Mouse (Mus musculus) lung, embryonic 14.5 days (tissue): ENCODE measurements at regions not wholly inside any gene's neighbourhood (a gene's known extent, or its start where the extent isn't known, plus 50 kb on each side); places are given as distances from the start of the nearest gene placed in this dataset.
A peak's percentile ranks its signal among the peaks of the same experiment; 100 is the strongest.

Source experiments
- ATAC-seq: fragments of 200-750 bp; cut with Nextera tagmentation; 2 replicates; pipeline ENCODE4 v1.8.0; 2017; ENCODE audit warnings: mild to moderate bottlenecking, moderate TSS enrichment, moderate library complexity; ENCODE audit not compliant: insufficient read depth
- DNase-seq: peaks from one replicate; pipeline ENCODE4 v3.0.0-alpha.2; 2015
- H3K27ac ChIP-seq: fragments of 300-500 bp; sonication (generic); 2 replicates; pipeline ENCODE4 v1.5.1; 2014; ENCODE audit warnings: low read depth, mild to moderate bottlenecking, moderate library complexity
- H3K27me3 ChIP-seq: fragments of 300-500 bp; sonication (generic); 2 replicates; pipeline ENCODE4 v1.6.1; 2014; ENCODE audit warnings: low read length, control low read depth; ENCODE audit not compliant: insufficient read depth
- H3K36me3 ChIP-seq: fragments of 300-500 bp; sonication (generic); 2 replicates; pipeline ENCODE4 v1.6.1; 2014; ENCODE audit warnings: control low read depth; ENCODE audit not compliant: insufficient read depth
- H3K4me1 ChIP-seq: fragments of 300-500 bp; sonication (generic); 2 replicates; pipeline ENCODE4 v1.6.1; 2014; ENCODE audit warnings: antibody characterized with exemption, control low read depth; ENCODE audit not compliant: insufficient read depth
- H3K4me2 ChIP-seq: fragments of 300-500 bp; sonication (generic); 2 replicates; pipeline ENCODE4 v1.6.1; 2014; ENCODE audit warnings: mild to moderate bottlenecking
- H3K4me3 ChIP-seq: fragments of 300-500 bp; sonication (generic); 2 replicates; pipeline ENCODE4 v1.5.1; 2014; ENCODE audit warnings: low read depth, low read length
- H3K9ac ChIP-seq: fragments of 300-500 bp; sonication (generic); 2 replicates; pipeline ENCODE4 v1.6.1; 2014
- H3K9me3 ChIP-seq: fragments of 300-500 bp; sonication (generic); 2 replicates; pipeline ENCODE4 v1.6.1; 2016; ENCODE audit warnings: low read depth, low read length, control low read depth
- CTCF ChIP-seq: IDR thresholded peaks from 2 replicates; pipeline ENCODE4 v1.5.1; 2016; ENCODE audit warnings: antibody characterized with exemption, low read depth
- WGBS: fragments of 180-500 bp; shearing (Covaris S2); extraction: QIAGEN DNeasy Blood & Tissue Kit; methylation state at CpG from one replicate; pipeline ENCODE4 v1.1.7; 2014; 5-methylcytosine and 5-hydroxymethylcytosine counted together

DNA sequence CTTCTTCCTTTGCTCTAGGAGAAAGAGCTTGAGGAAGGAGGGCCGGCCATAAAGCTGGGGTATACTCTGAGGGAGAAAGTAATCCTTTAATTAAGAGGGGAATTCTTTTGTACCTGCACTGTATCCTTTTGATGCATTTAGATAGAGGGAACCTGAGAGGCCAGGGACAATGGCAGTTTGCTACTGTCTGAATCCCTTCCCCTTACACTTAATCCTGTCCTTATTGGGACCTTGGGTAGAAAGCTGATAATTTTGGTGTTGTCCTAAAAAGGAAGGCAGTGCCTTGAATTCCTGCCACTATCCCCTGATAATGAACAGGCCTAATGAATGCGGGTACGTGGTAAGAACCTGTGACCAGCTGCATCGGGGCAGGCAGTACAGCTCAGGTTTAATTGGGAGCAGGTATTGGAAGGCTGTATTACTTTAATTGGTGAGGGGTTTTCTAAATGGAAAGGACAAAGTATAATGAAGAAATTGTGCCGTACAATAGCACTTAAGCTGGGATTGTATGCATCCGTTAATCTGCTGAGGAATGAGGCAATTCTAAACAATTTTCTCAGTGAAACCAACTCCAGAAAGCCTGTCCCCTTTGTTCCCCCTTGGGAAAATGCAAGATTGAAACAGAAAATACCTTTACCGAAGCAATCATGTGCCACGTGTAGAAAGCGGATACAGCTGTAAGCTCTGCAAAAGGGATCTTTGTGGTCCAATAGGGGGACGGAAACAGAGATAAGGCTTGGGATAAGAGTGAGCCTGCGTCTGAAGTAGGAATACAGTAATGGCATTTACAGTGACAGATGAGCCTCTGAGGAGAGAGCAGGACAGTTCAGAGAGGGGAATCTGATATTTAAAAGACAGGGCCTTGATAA lies 776.9 kb upstream of the Pou3f3 start:
- no peaks in the 10 kb centered on the region for H3K36me3 ChIP-seq
- no peak overlapping the region for H3K9ac ChIP-seq
- no peak overlapping the region for H3K4me3 ChIP-seq
- no peaks in the 10 kb centered on the region for H3K27me3 ChIP-seq
- ATAC-seq (no peak), DNase-seq (no peak)
- H3K4me1 ChIP-seq: no peaks in the 10 kb centered on the region
- WGBS: 36% methylated on average over 11 of the region's 11 CpGs
- H3K4me2 ChIP-seq: no peak overlapping the region
- H3K9me3 ChIP-seq: no peaks in the 10 kb centered on the region
- TF ChIP-seq CTCF: no peak
- no peak overlapping the region for H3K27ac ChIP-seq

DNA sequence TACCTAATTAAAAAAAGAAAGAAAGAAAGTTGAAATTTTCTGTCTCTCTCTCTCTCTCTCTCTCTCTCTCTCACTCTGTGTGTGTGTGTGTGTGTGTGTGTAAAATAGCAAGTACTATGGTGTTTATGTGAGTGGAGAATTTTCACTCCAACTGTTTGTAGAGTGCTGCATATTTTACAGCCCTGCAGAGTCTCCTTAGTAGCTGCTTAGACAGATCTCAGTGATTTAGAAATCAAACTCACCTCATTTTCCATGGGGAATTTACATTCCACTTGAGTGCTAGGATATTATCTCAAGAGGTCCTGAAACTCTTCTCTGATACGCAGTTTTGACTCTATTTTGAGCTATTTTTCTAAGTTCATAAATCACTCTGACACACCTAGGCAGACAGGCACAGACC lies 761.8 kb upstream of the Pou3f3 start:
- H3K4me1 ChIP-seq: no peaks in the 10 kb centered on the region
- DNase-seq (peak; percentile 79), ATAC-seq (peak; percentile 79)
- no peak overlapping the region for H3K9ac ChIP-seq
- WGBS: 4% methylated on average over 1 of the region's 1 CpGs
- H3K4me2 ChIP-seq: no peak overlapping the region
- no peak for TF ChIP-seq CTCF
- H3K36me3 ChIP-seq: no peaks in the 10 kb centered on the region
- H3K9me3 ChIP-seq: no peaks in the 10 kb centered on the region
- H3K27me3 ChIP-seq: no peaks in the 10 kb centered on the region
- no peak overlapping the region for H3K4me3 ChIP-seq
- H3K27ac ChIP-seq: no peak overlapping the region

DNA sequence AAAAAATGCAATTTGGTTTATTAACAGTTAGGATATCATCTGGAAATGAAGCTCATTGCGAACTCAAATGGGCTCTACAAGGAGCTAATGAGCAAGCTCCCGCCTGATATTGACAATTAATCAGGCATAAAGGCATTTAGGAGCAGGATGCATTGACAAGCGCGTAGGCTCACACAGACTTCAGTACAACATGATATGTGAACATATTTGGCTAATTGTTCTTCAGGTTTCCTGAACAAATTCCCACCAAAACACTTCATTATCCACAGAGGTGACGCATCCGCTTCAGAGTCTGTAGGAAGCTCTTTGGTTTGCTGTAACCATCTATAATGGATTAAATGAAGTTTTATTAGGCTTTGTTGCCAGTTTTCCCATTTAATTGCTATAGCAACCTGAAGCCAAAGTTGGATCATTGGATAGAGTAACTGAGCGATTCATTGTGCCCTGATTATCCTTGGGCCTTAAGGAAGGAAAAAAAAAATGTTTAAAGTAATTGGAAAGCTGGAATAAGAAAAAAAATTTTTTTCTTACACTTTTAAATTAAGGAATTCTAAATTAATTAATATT lies 759.6 kb upstream of the Pou3f3 start:
- ATAC-seq: no peak
- WGBS: 88% methylated on average over 7 of the region's 7 CpGs
- no peaks in the 10 kb centered on the region for H3K36me3 ChIP-seq
- no peak for TF ChIP-seq CTCF
- H3K9me3 ChIP-seq: no peaks in the 10 kb centered on the region
- H3K4me3 ChIP-seq: no peak overlapping the region
- no peak overlapping the region for H3K9ac ChIP-seq
- no peaks in the 10 kb centered on the region for H3K4me1 ChIP-seq
- DNase-seq: no peak
- no peaks in the 10 kb centered on the region for H3K27me3 ChIP-seq
- H3K27ac ChIP-seq: no peak overlapping the region
- H3K4me2 ChIP-seq: no peak overlapping the region

DNA sequence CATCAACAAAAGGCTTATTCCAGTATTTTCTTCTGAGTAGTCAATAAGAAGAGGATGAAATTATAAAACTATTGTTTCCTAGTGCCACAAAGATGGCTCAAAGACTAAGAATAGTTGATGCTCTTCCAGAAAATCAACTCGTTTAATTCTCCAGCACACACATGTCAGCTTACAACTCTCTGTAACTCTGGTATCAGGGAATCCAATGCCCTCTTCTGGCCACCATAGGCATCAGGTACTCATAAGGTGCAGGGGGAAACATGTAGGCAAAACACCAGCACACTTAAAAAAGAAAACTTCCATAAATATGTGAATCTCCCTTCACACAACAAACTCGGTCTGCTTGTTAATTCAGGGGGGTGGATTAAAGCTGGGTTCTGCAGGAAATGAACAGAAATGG lies 734.6 kb upstream of the Pou3f3 start:
- H3K36me3 ChIP-seq: no peaks in the 10 kb centered on the region
- no peak for DNase-seq
- H3K4me2 ChIP-seq: no peak overlapping the region
- no peak for ATAC-seq
- no peaks in the 10 kb centered on the region for H3K4me1 ChIP-seq
- no peak overlapping the region for H3K27ac ChIP-seq
- H3K27me3 ChIP-seq: no peaks in the 10 kb centered on the region
- no peaks in the 10 kb centered on the region for H3K9me3 ChIP-seq
- TF ChIP-seq CTCF: peak; percentile 11; the same call in 1 of the 2 replicates
- H3K4me3 ChIP-seq: no peak overlapping the region
- no peak overlapping the region for H3K9ac ChIP-seq
- WGBS: 64% methylated on average over 2 of the region's 2 CpGs

DNA sequence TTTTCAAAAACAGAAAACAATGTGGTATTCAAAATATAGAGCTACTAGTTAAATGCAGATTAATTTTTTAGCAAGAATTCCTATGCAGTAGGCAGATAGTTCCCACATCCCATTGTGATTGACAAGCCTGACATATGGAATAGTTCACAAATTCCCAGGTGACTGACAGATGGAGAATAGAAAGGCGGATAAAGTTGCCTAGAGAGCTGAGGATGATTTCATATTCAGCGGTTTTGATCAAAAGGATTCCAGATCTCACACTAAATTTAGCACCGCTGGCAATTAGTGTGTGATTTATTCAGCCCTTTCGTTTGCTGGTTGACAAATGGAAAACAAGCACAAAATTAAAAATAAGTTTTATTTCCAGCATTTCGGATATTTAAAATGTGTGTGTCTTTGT lies 714.0 kb upstream of the Pou3f3 start:
- H3K9me3 ChIP-seq: no peaks in the 10 kb centered on the region
- no peak overlapping the region for H3K4me3 ChIP-seq
- TF ChIP-seq CTCF: no peak
- no peaks in the 10 kb centered on the region for H3K27me3 ChIP-seq
- WGBS: 87% methylated on average over 5 of the region's 5 CpGs
- no peak overlapping the region for H3K27ac ChIP-seq
- ATAC-seq (no peak), DNase-seq (no peak)
- H3K4me1 ChIP-seq: no peaks in the 10 kb centered on the region
- no peak overlapping the region for H3K4me2 ChIP-seq
- no peaks in the 10 kb centered on the region for H3K36me3 ChIP-seq
- H3K9ac ChIP-seq: no peak overlapping the region

DNA sequence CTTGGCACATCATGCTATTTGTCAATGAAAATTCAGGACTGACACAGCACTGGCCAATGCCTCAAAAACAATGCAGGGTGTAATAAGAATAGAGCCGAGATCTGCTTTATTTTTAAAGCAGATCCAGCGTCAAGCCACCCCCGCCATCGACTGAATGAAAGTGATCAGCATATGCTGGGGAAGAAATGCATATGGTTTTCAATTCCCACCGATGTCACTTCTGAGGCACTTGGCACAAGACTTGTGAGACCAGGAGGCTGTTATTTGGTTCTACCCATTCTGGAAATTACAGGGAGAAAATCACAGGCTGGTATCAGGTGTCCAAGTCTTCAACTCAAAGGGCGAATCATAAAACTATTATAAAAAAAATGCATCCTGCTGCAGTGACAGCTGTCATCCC lies 689.3 kb upstream of the Pou3f3 start:
- Histone ChIP-seq H3K4me1 (no peaks in the 10 kb centered on the region), H3K27ac (no peak overlapping the region), H3K4me2 (no peak overlapping the region), H3K9me3 (no peaks in the 10 kb centered on the region), H3K9ac (no peak overlapping the region), H3K36me3 (no peaks in the 10 kb centered on the region), H3K4me3 (no peak overlapping the region), H3K27me3 (no peaks in the 10 kb centered on the region)
- 77% methylated on average over 6 of the region's 6 CpGs for WGBS
- no peak for DNase-seq
- no peak for ATAC-seq
- TF ChIP-seq CTCF: no peak

DNA sequence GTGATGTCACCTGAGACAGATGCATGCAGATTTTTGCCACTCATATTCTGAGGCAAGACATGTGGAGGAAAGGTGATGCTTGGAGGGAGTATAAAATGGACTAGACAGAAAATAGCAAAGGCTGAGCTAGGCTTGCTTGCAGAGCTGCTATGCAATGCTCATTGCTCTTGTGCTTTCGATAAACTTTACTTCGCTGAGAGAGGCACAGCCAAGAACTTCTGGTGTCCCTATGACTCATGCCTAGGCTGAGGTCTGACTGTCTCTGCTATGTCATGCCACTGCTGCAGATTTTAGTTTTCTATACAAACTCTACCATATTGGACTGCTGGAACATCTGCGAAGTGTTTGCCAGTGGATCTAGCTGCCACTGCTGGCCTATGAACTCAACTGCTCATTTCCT lies 687.5 kb upstream of the Pou3f3 start:
- Histone ChIP-seq H3K27ac (no peak overlapping the region), H3K36me3 (no peaks in the 10 kb centered on the region), H3K4me2 (no peak overlapping the region), H3K9ac (no peak overlapping the region), H3K27me3 (no peaks in the 10 kb centered on the region), H3K9me3 (no peaks in the 10 kb centered on the region), H3K4me3 (no peak overlapping the region), H3K4me1 (no peaks in the 10 kb centered on the region)
- DNase-seq (no peak), ATAC-seq (no peak)
- no peak for TF ChIP-seq CTCF
- WGBS: 86% methylated on average over 3 of the region's 3 CpGs
